Mouse (Mus musculus): Measurements from ENCODE around the gene Fgd3.

GRCm38 (mm10) chr13:49364716-49365115 lies 44.6 kb upstream of the Fgd3 start:
- no peak for TF ChIP-seq TAL1 (conservative IDR thresholded peaks at IDR 0.05; ENCODE audit: low read depth, low read length)
- TF ChIP-seq CTCF (IDR thresholded peaks at IDR 0.05; ENCODE audit: low read depth, low read length): no peak
- no peak for TF ChIP-seq GATA1 (IDR thresholded peaks at IDR 0.05; ENCODE audit: borderline replicate concordance, low read length)

Data from G1E (cell line).